Mouse (Mus musculus) c-Kit-positive CD71-negative TER-119-negative erythroid progenitor cells, embryonic 14.5 days (primary cell): ENCODE results near the gene Tagap.
A peak's percentile ranks its signal among the peaks of the same experiment; 100 is the strongest.
"Not testable (repeated sequence)": the region's sequence is repeated elsewhere in the genome, so short reads cannot be mapped to it uniquely, and the experiment has no call there.

Experiments used
- DNase-seq: peaks from one replicate; pipeline ENCODE4 v3.0.0-alpha.2; 2013; ENCODE audit warnings: low read depth

Tagap gene

GRCm38 (mm10) chr17:7915791-7916190 is 10.0 kb upstream of the Tagap start:
- no peak for DNase-seq

- no peak for DNase-seq
Observed at GRCm38 (mm10) chr17:7916782-7917574, 8.8 kb upstream of the Tagap start.

GRCm38 (mm10) chr17:7918355-7918754 is 7.4 kb upstream of the Tagap start:
- no peak for DNase-seq

GRCm38 (mm10) chr17:7919209-7919608 is 6.6 kb upstream of the Tagap start:
- DNase-seq = no peak

GRCm38 (mm10) chr17:7922564-7922963 is 3.2 kb upstream of the Tagap start:
- no peak for DNase-seq

GRCm38 (mm10) chr17:7924185-7924725 is 1.5 kb upstream of the Tagap start:
- no peak for DNase-seq

GRCm38 (mm10) chr17:7927582-7928535 is 2.1 kb downstream of the Tagap start:
- DNase-seq = peak; percentile 77

- DNase-seq = no peak
Observed at GRCm38 (mm10) chr17:7928662-7929061, 2.9 kb downstream of the Tagap start.

- DNase-seq = no peak
Observed at GRCm38 (mm10) chr17:7929279-7929678, 3.5 kb downstream of the Tagap start.

- DNase-seq = no peak
Observed at GRCm38 (mm10) chr17:7931096-7931990, 5.5 kb downstream of the Tagap start.

- not testable (repeated sequence) for DNase-seq
Observed at GRCm38 (mm10) chr17:7932121-7932520, 6.3 kb downstream of the Tagap start.

GRCm38 (mm10) chr17:7939640-7940039 is 13.8 kb downstream of the Tagap start:
- no peak for DNase-seq

DNA sequence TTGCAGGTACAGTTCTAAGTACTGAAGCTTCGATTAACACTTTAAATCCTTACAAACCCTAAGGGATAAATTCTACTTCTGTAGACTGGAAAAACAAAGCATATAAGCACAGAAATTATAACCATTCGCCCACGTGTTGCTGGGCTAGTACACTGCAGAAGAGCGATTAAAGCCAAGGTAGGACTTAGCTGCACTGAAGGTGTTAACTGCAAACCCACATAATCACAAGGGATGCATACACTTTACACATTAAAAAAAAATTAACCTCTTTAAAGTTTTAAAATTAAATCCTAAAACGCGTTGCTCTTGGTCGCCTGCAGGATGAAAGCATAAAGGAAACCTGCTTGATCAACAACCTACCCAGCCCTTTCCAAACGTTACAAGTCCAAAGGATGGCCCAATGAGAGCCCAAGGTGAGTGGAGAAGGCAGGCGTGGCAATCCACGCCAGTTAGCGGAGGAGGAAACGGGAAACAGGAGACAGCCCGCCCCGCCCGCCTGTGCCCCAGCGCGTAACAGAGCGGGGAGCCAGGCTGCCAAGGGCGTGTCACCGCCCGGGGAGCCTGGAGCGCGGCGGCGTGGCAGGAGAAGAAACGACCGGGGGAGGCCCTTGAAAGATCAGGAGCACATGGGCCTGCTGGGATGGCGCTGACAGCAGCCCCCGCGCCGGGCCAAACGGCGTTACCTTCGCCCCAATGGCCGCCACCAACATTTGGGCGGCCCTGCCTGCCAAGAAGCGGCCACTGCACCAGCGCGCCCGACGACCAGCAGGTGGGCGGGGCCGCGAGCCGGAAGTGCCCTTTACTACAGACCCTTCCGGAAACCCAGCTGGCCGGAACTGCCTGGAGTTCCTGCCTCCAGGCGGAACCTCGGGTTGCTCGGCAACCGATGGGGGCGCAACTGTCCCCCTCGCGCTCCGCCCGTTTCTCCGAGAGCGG is 19.6 kb downstream of the Tagap start, which contains the start of gene Rsph3a:
Gene Rsph3a, plus strand, starts transcription at position 498 of the 936 bp plus-strand sequence.
- not testable (repeated sequence) for DNase-seq

DNA sequence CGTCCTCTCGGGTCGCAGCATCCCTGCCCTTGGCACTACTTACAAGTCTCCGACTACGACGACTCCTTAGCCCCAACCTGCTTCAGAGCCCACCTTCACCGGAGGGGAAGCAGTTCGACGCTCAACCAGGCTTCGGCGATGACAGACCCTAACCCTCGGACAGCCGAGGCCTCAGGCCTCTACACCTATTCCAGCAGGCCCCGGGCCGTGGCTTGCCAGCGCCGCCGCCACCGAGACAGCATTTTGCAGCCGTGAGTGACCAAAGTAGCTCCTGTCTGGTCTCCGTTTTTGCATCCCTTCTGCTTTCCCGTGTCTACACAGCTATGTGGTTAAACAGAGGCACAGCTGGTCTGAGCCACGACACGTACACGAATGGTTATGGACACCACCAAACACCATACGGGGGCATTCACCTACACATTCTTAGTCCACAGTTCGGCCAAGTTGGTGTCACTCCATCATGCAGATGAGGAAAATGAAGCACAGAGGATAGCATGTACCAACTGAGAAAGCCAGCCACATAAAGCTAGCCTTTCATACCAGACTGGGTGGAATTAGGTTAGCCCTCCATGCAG is 20.3 kb downstream of the Tagap start:
- DNase-seq = not testable (repeated sequence)

DNA sequence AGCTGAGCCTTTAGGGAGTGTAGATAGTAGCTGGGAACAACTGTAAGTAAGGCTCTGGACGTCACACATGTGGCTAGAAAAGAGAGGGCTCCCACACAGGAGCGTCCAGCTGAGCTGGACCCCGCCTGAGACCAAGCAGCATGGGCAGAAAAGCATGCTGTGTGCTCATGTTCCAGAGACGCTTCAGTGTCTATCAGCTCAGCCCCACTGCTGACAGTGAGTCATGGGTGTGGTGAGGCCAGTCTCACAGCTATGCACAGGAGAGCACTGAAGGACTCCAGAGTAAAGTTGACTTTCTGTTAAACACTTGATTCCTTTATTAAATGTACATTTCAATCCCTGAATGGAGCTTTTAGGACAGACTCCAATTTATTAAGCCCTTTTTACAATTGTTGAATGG is 25.5 kb downstream of the Tagap start:
- not testable (repeated sequence) for DNase-seq

DNA sequence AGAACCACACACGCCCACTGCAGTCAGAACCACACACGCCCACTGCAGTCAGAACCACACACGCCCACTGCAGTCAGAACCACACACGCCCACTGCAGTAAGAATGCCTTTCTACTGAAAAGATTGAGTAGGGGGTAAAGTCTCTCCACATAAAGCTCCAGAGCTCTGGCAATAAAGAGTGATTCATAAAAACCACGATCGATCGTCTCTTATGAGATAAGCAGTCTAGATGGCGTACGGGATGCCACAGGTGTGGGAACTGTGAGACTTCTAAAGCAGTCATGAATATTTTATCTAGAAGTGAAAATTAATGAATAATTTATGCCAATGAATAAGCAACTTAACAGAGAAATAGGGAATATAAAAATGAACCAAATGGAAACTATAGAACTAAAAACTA is 31.4 kb downstream of the Tagap start:
- not testable (repeated sequence) for DNase-seq

- not testable (repeated sequence) for DNase-seq
Observed at GRCm38 (mm10) chr17:7963333-7963732, 37.5 kb downstream of the Tagap start.

- not testable (repeated sequence) for DNase-seq
Observed at GRCm38 (mm10) chr17:7964398-7964797, 38.6 kb downstream of the Tagap start.

- not testable (repeated sequence) for DNase-seq
Observed at GRCm38 (mm10) chr17:7968490-7968889, 42.7 kb downstream of the Tagap start.

GRCm38 (mm10) chr17:7969782-7970181 is 44.0 kb downstream of the Tagap start:
- not testable (repeated sequence) for DNase-seq
